Mouse (Mus musculus) limb, embryonic 14.5 days (tissue): ENCODE results near the gene Kdm4b. TPM values are rescaled to one million over a fixed set of nuclear protein-coding genes. Genes with fewer than 3 reads are reported as not detected.

ENCODE experiments used
- ATAC-seq: fragments of 200-750 bp; cut with Nextera tagmentation; 2 replicates; pipeline ENCODE4 v1.8.0; 2017; ENCODE audit warnings: low read depth, moderate number of reproducible peaks, moderate TSS enrichment; ENCODE audit not compliant: low FRiP score
- DNase-seq: peaks from one replicate; pipeline ENCODE4 v3.0.0-alpha.2; 2015; ENCODE audit warnings: low spot score
- H3K27ac ChIP-seq: fragments of 300-500 bp; sonication (generic); replicated peaks from 2 replicates; pipeline ENCODE4 v1.5.1; 2014; ENCODE audit warnings: low read depth, mild to moderate bottlenecking, low read length, moderate library complexity, mixed read lengths
- H3K27me3 ChIP-seq: fragments of 300-500 bp; sonication (generic); 2 replicates; pipeline ENCODE4 v1.6.1; 2014; ENCODE audit warnings: low read length, mixed read lengths; ENCODE audit not compliant: control insufficient read depth, insufficient read depth
- H3K36me3 ChIP-seq: fragments of 300-500 bp; sonication (generic); 2 replicates; pipeline ENCODE4 v1.6.1; 2014; ENCODE audit warnings: mild to moderate bottlenecking, low read length, moderate library complexity, mixed read lengths; ENCODE audit not compliant: control insufficient read depth, insufficient read depth
- H3K4me1 ChIP-seq: fragments of 300-500 bp; sonication (generic); 2 replicates; pipeline ENCODE4 v1.6.1; 2014; ENCODE audit warnings: antibody characterized with exemption, low read length, mixed read lengths; ENCODE audit not compliant: control insufficient read depth, insufficient read depth
- H3K4me2 ChIP-seq: fragments of 300-500 bp; sonication (generic); replicated peaks from 2 replicates; pipeline ENCODE4 v1.6.1; 2014; ENCODE audit warnings: low read depth, mild to moderate bottlenecking, low read length, moderate library complexity; ENCODE audit not compliant: severe bottlenecking
- H3K4me3 ChIP-seq: fragments of 300-500 bp; sonication (generic); replicated peaks from 2 replicates; pipeline ENCODE4 v1.5.1; 2014; ENCODE audit warnings: low read length
- H3K9ac ChIP-seq: fragments of 300-500 bp; sonication (generic); 2 replicates; pipeline ENCODE4 v1.6.1; 2014; ENCODE audit warnings: mild to moderate bottlenecking, low read depth, low read length, moderate library complexity; ENCODE audit not compliant: severe bottlenecking
- H3K9me3 ChIP-seq: fragments of 300-500 bp; sonication (generic); 2 replicates; pipeline ENCODE4 v1.6.1; 2016; ENCODE audit warnings: low read length; ENCODE audit not compliant: control insufficient read depth
- POLR2A ChIP-seq: fragments of 200-500 bp; IDR thresholded peaks from 2 replicates; pipeline ENCODE4 v1.8.0; 2012; ENCODE audit warnings: inconsistent platforms, mild to moderate bottlenecking, moderate library complexity, borderline replicate concordance; ENCODE audit not compliant: insufficient read depth, insufficient read length; ENCODE audit errors: extremely low read depth
- WGBS: fragments of 180-500 bp; shearing (Covaris S2); extraction: QIAGEN DNeasy Blood & Tissue Kit; methylation state at CpG from one replicate; pipeline ENCODE4 v1.1.7; 2014; 5-methylcytosine and 5-hydroxymethylcytosine counted together
- polyA plus RNA-seq, 2 experiments: library from polyadenylated mRNA; depleted of rRNA in 1 of 2; stranded (reverse) in 1 of 2; unstranded in 1 of 2; fragments of >200 nt; fragmentation: Nextera tagmentation in 1 of 2; extraction: Ambion mirVana in 1 of 2; gene quantifications; 2 replicates each; pipeline versions ENCODE4 v1.2.1 to v1.2.3; 2012 to 2014

The Kdm4b gene
- polyA plus RNA-seq, 2 experiments = 36.0 to 36.4 TPM

- Histone ChIP-seq H3K4me3 (peak overlapping the region; percentile 57), H3K27me3 (no peaks in the 10 kb centered on the region), H3K36me3 (peaks cover 25% of the 10 kb centered on the region), H3K9ac (peak overlapping the region; percentile 68), H3K4me2 (peak overlapping the region; percentile 71), H3K27ac (peak overlapping the region; percentile 92), H3K9me3 (no peaks in the 10 kb centered on the region), H3K4me1 (peaks cover 33% of the 10 kb centered on the region)
- peak; percentile 16; the same call in 1 of the 2 replicates for ATAC-seq
- under 1% methylated on average over 23 of the region's 23 CpGs for WGBS
- TF ChIP-seq POLR2A = no peak
- peak; percentile 83 for DNase-seq
Observed at GRCm38 (mm10) chr17:56289371-56290331, 36.2 kb upstream of the Kdm4b start.

- H3K9me3 ChIP-seq = no peaks in the 10 kb centered on the region
- peaks cover 15% of the 10 kb centered on the region for H3K36me3 ChIP-seq
- ATAC-seq = peak; percentile 90
- WGBS = 5% methylated on average over 17 of the region's 17 CpGs
- peak overlapping the region; percentile 92 for H3K27ac ChIP-seq
- peak; percentile 54; the same call in 1 of the 2 replicates for TF ChIP-seq POLR2A
- no peaks in the 10 kb centered on the region for H3K27me3 ChIP-seq
- H3K4me2 ChIP-seq = peak overlapping the region; percentile 71
- DNase-seq = peak; percentile 98
- H3K4me1 ChIP-seq = peaks cover 33% of the 10 kb centered on the region
- H3K4me3 ChIP-seq = peak overlapping the region; percentile 57
- peak overlapping the region; percentile 68 for H3K9ac ChIP-seq
Observed at GRCm38 (mm10) chr17:56290388-56291170, 35.3 kb upstream of the Kdm4b start.

GRCm38 (mm10) chr17:56291171-56291511 is 34.7 kb upstream of the Kdm4b start:
- peaks cover 33% of the 10 kb centered on the region for H3K4me1 ChIP-seq
- DNase-seq = peak; percentile 89
- H3K4me3 ChIP-seq = peak overlapping the region; percentile 57
- peak overlapping the region; percentile 71 for H3K4me2 ChIP-seq
- H3K27ac ChIP-seq = peak overlapping the region; percentile 92
- peaks cover 10% of the 10 kb centered on the region for H3K36me3 ChIP-seq
- 2% methylated on average over 14 of the region's 16 CpGs for WGBS
- peak overlapping the region; percentile 68 for H3K9ac ChIP-seq
- TF ChIP-seq POLR2A = no peak
- no peaks in the 10 kb centered on the region for H3K9me3 ChIP-seq
- H3K27me3 ChIP-seq = no peaks in the 10 kb centered on the region
- peak; percentile 88 for ATAC-seq

- 0 out of 2 replicates have a peak overlapping the region, but pooled peaks have one; percentile 57 for H3K4me3 ChIP-seq
- H3K27ac ChIP-seq = peak overlapping the region; percentile 92
Observed at GRCm38 (mm10) chr17:56291826-56292475, 33.9 kb upstream of the Kdm4b start.

More at GRCm38 (mm10) chr17:56291826-56292475, 33.9 kb upstream of the Kdm4b start:
- no peak for DNase-seq
- Histone ChIP-seq H3K4me2 (peak overlapping the region; percentile 71), H3K27me3 (no peaks in the 10 kb centered on the region), H3K9ac (peak overlapping the region; percentile 68; the same call in 1 of the 2 replicates), H3K4me1 (peaks cover 33% of the 10 kb centered on the region), H3K9me3 (no peaks in the 10 kb centered on the region), H3K36me3 (peaks cover 2% of the 10 kb centered on the region)
- WGBS = 57% methylated on average over 7 of the region's 7 CpGs
- TF ChIP-seq POLR2A = no peak
- no peak for ATAC-seq
